Mouse (Mus musculus): ENCODE data around the gene Nhej1. TPM values are rescaled to one million over a fixed set of nuclear protein-coding genes. Genes with fewer than 3 reads are reported as not detected.

Nhej1 gene
- polyA plus RNA-seq, 1 experiment from 2014 or later: 8.2 TPM

DNA sequence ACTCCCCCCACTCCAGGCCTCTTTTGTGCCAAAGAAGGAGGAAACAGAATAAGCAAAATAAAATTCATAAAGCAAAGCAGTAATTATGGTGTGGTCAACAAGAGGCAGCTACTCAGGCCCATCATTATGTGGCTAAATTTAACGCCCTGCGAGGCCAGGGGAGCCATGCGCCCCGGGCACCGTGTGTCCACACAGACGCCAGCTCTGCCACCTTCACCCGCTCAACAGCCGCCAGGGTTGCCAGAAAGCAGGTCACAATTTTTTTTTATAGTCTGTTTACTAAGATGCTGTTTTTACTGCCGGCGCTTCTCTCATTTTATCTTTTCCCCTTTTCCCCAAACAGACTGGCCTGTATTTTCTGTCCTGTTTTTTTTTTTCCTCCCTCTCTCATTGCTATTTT lies 93.0 kb downstream of the Nhej1 start:
- H3K27me3 ChIP-seq (replicated peaks; ENCODE audit: control insufficient read depth, insufficient read depth, low read length): no peaks in the 10 kb centered on the region
- no peak overlapping the region for H3K9ac ChIP-seq (replicated peaks; ENCODE audit: low read depth, low read length)
- no peaks in the 10 kb centered on the region for H3K9me3 ChIP-seq (ENCODE audit: control insufficient read depth, low read length)
- no peaks in the 10 kb centered on the region for H3K4me1 ChIP-seq (replicated peaks; ENCODE audit: control insufficient read depth, insufficient read depth, low read length)
- no peaks in the 10 kb centered on the region for H3K36me3 ChIP-seq (ENCODE audit: control insufficient read depth, insufficient read depth)
- no peak overlapping the region for H3K4me2 ChIP-seq (ENCODE audit: low read length)
- H3K27ac ChIP-seq (ENCODE audit: low read length): no peak overlapping the region
- H3K4me3 ChIP-seq (replicated peaks; ENCODE audit: low read length): no peak overlapping the region
- no peak for ATAC-seq
- WGBS: 83% methylated on average over 10 of the region's 10 CpGs

DNA sequence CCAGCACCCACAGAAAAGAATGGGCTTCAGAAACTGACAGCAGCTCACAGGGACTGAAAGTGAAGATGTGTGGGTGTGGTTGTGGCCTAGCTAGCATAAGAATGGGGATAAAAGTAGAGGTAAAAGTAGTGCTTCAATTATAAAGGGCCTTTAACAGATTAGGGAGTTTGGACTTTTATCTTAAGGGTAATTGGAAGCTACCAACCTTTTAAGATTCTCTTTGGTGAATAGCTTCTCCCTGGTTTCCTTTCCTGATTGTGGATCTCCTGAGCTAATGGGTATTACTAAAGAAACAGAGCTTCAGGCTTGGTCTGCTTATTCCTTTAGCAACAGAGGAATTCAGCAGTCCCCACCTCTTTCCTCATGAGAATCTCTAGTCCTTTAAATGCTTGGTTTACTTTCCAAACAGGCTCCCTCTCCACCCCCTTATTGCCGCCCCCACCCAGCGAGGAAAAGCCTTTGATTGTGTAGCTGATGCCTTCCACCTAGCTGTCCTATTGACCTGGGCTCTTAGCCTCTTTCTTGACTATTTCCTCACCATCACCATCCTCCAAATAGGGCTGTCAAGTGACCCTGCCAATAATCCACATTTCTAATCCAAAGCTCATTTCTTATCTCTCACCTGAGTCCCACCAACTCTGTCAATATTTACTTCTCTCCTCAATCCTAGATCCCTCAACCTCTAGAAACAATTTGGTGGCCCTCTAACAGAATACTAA lies 97.8 kb downstream of the Nhej1 start:
- ATAC-seq: no peak
- 61% methylated on average over 2 of the region's 2 CpGs for WGBS
- no peaks in the 10 kb centered on the region for H3K36me3 ChIP-seq (ENCODE audit: control insufficient read depth, insufficient read depth)

DNA sequence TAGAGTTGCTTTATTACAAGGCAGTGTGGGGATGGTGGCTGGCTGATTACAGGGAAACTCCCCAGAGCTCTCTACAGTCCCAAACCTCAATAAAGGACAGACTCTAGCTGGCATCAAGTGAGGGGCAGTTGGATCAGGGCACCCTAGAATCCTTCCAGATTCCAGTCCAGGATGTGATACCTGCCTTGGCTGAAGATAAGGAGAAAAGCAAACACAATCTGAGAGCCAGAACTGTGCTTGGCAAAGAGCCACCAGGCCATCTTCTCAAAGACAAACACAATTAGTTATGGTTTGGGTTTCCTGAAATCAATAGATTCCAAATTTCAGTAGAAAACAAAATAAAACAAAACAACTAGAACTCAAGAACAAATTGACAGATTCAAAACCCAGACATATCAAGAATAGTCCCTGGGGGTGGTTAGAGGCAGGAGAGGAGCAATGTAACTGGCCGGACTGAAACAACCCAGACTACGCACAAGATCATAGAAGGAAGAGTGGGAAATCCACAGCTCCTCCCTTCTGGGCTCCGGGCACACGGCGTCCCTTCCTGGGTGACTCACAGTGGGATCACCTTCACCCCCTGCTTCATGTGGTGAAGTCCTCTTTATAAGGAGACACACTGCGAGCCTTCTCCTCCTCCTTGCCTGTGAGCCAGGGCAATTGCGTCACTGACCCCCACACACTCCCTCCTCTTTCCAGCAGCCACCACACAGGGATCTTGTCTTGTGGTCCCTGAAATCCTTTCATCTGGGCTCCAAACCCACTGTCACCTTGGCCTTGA lies 100.4 kb downstream of the Nhej1 start:
- Histone ChIP-seq H3K27me3 (replicated peaks; ENCODE audit: control insufficient read depth, insufficient read depth, low read length) (no peaks in the 10 kb centered on the region), H3K27ac (ENCODE audit: low read length) (no peak overlapping the region), H3K4me2 (ENCODE audit: low read length) (no peak overlapping the region), H3K36me3 (ENCODE audit: control insufficient read depth, insufficient read depth) (no peaks in the 10 kb centered on the region), H3K9me3 (ENCODE audit: control insufficient read depth, low read length) (no peaks in the 10 kb centered on the region), H3K4me1 (replicated peaks; ENCODE audit: control insufficient read depth, insufficient read depth, low read length) (no peaks in the 10 kb centered on the region), H3K4me3 (replicated peaks; ENCODE audit: low read length) (no peak overlapping the region), H3K9ac (replicated peaks; ENCODE audit: low read depth, low read length) (no peak overlapping the region)
- ATAC-seq: no peak
- 87% methylated on average over 7 of the region's 7 CpGs for WGBS

More for the DNA sequence above, 97.8 kb downstream of the Nhej1 start:
- Histone ChIP-seq H3K27ac (ENCODE audit: low read length) (no peak overlapping the region), H3K27me3 (replicated peaks; ENCODE audit: control insufficient read depth, insufficient read depth, low read length) (no peaks in the 10 kb centered on the region), H3K9ac (replicated peaks; ENCODE audit: low read depth, low read length) (no peak overlapping the region), H3K4me1 (replicated peaks; ENCODE audit: control insufficient read depth, insufficient read depth, low read length) (no peaks in the 10 kb centered on the region), H3K4me2 (ENCODE audit: low read length) (no peak overlapping the region), H3K9me3 (ENCODE audit: control insufficient read depth, low read length) (no peaks in the 10 kb centered on the region), H3K4me3 (replicated peaks; ENCODE audit: low read length) (no peak overlapping the region)

DNA sequence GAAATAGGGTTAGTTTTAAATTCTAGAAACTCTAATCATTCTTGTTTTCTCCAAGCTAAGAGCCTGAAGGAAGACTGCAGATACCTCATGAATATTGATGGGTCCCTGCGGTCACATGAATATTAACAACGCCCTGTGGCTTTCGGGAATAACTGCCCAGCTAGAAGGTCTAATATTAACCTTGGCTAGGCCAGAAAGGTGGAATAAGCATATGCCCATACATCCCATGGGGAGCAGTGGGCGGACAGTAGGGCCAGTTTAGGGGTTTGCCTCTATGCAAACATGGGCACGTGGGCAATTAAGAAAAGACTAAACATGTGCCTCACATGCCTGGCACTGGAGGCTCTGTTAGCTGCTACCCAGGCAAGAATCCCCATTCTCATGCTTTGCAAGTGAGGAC lies 102.8 kb downstream of the Nhej1 start:
- Histone ChIP-seq H3K27ac (ENCODE audit: low read length) (no peak overlapping the region), H3K36me3 (ENCODE audit: control insufficient read depth, insufficient read depth) (no peaks in the 10 kb centered on the region)

DNA sequence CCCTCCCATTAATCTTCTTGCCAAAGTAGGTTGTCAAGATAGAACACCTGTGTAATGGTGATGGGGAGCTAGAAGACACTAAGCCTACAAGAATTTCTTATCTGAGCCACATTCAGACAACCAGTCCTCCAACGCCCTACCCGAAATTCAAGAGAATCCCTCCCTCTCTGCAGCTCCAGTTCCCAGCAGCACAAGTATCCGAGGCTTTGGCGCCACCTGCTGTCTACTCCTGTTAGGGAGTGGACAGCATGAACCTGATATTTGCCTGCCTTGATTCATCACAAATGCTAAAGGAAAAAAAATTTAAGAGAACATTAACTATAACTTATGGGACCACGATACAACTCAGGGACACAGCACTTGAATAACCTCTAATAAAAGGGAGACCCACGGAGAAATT lies 108.2 kb downstream of the Nhej1 start:
- Histone ChIP-seq H3K9me3 (ENCODE audit: control insufficient read depth, low read length) (no peaks in the 10 kb centered on the region), H3K27ac (ENCODE audit: low read length) (no peak overlapping the region), H3K4me3 (replicated peaks; ENCODE audit: low read length) (no peak overlapping the region), H3K4me1 (replicated peaks; ENCODE audit: control insufficient read depth, insufficient read depth, low read length) (no peaks in the 10 kb centered on the region), H3K4me2 (ENCODE audit: low read length) (no peak overlapping the region), H3K9ac (replicated peaks; ENCODE audit: low read depth, low read length) (no peak overlapping the region), H3K27me3 (replicated peaks; ENCODE audit: control insufficient read depth, insufficient read depth, low read length) (no peaks in the 10 kb centered on the region), H3K36me3 (ENCODE audit: control insufficient read depth, insufficient read depth) (no peaks in the 10 kb centered on the region)
- WGBS: 4% methylated on average over 6 of the region's 6 CpGs
- ATAC-seq: peak; percentile 70; the same call in 1 of the 2 replicates

More for the DNA sequence above, 102.8 kb downstream of the Nhej1 start:
- H3K4me2 ChIP-seq (ENCODE audit: low read length): no peak overlapping the region
- H3K9me3 ChIP-seq (ENCODE audit: control insufficient read depth, low read length): no peaks in the 10 kb centered on the region
- H3K9ac ChIP-seq (replicated peaks; ENCODE audit: low read depth, low read length): no peak overlapping the region
- no peaks in the 10 kb centered on the region for H3K27me3 ChIP-seq (replicated peaks; ENCODE audit: control insufficient read depth, insufficient read depth, low read length)
- ATAC-seq: no peak
- no peak overlapping the region for H3K4me3 ChIP-seq (replicated peaks; ENCODE audit: low read length)
- H3K4me1 ChIP-seq (replicated peaks; ENCODE audit: control insufficient read depth, insufficient read depth, low read length): no peaks in the 10 kb centered on the region
- 37% methylated on average over 5 of the region's 5 CpGs for WGBS

DNA sequence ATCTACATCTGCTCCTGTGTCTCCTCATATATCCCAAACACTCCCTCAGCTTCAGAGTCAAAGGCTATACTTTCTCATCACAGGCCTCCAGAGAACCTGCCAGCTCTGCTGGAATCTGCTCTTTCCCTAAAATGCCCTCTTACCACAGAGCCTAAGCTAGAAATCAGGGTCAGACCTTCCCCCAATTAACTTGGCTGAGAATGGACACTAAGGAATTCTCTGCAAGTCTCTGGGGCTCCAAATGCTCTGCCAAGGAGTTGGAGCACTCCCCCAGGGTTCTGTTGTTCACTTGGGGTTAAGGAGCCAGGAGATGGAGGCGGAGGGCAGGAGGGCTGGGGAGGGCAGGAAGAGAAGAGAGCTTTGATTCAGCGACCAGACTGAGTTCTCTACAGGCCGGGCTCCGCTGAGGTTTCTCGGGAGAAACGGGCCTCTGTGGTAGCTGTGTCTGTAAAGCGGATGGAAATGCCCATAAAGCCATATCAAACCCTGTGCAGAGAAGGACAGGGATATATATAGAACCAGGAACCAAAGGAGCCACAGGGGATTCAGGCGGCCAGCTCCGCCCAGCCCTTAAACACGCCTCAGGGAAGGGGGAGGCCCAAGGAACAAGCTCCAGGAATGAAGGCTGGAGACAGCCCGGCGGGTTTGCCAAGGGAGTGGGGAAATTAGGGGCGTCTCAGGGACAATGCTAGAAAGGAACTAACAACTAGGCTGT lies 109.3 kb downstream of the Nhej1 start:
- Histone ChIP-seq H3K4me2 (ENCODE audit: low read length) (no peak overlapping the region), H3K9ac (replicated peaks; ENCODE audit: low read depth, low read length) (no peak overlapping the region), H3K27ac (ENCODE audit: low read length) (no peak overlapping the region), H3K9me3 (ENCODE audit: control insufficient read depth, low read length) (no peaks in the 10 kb centered on the region), H3K36me3 (ENCODE audit: control insufficient read depth, insufficient read depth) (no peaks in the 10 kb centered on the region), H3K4me1 (replicated peaks; ENCODE audit: control insufficient read depth, insufficient read depth, low read length) (no peaks in the 10 kb centered on the region), H3K4me3 (replicated peaks; ENCODE audit: low read length) (no peak overlapping the region), H3K27me3 (replicated peaks; ENCODE audit: control insufficient read depth, insufficient read depth, low read length) (no peaks in the 10 kb centered on the region)
- ATAC-seq: no peak
- 31% methylated on average over 13 of the region's 13 CpGs for WGBS

DNA sequence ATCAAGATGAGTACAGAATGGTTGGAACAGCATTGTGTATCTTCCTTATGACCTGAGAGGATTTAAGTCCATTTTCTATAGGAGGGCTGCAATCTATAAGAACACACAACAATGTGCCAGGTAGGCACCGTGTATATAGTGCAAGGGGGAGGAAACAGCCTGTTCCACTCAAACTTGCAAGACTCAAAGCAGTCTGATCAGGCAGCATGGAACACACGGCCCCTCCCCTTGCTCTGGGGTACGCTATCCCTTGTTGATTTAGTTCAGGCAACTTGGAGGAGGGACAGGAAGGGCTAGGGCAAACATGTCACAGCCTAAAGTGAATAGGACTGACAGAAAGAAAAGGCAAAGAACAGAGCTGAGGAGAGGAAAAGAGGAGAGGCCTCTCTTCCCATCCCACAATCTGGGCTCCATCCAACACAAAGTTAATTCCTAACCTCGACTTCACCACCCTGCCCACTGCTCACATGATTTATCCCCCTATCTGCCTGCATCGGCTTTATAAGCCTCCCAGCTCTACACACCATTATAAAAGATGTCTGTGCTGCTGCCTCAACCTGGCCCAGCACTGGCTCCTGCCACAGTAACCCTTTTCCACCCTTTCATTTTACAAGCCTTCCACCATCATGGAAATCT lies 110.7 kb downstream of the Nhej1 start:
- no peaks in the 10 kb centered on the region for H3K36me3 ChIP-seq (ENCODE audit: control insufficient read depth, insufficient read depth)
- no peak overlapping the region for H3K9ac ChIP-seq (replicated peaks; ENCODE audit: low read depth, low read length)
- no peaks in the 10 kb centered on the region for H3K27me3 ChIP-seq (replicated peaks; ENCODE audit: control insufficient read depth, insufficient read depth, low read length)
- H3K9me3 ChIP-seq (ENCODE audit: control insufficient read depth, low read length): no peaks in the 10 kb centered on the region
- 61% methylated on average over 5 of the region's 5 CpGs for WGBS
- no peak overlapping the region for H3K4me3 ChIP-seq (replicated peaks; ENCODE audit: low read length)
- H3K4me2 ChIP-seq (ENCODE audit: low read length): no peak overlapping the region
- no peak for ATAC-seq
- no peaks in the 10 kb centered on the region for H3K4me1 ChIP-seq (replicated peaks; ENCODE audit: control insufficient read depth, insufficient read depth, low read length)
- no peak overlapping the region for H3K27ac ChIP-seq (ENCODE audit: low read length)

DNA sequence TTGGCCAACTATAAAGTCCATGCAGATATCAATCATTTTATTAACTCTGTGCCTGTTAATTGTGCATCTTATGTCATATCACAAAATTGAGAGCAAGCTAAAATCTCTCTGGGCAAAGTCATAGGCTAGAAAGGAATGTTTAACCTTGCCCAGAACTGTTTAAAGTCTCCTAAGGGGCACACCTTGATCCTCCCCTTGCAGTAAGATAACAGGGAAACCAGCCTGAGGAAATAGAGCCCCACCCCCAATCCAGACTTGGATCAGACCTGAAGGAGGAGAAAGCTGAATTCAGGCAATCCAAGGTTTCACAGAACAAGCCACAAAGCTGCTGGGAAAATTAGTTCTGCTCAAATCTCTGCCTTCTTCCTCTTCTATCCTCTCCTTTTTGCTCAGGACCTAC lies 114.2 kb downstream of the Nhej1 start:
- no peak overlapping the region for H3K27ac ChIP-seq (ENCODE audit: low read length)
- ATAC-seq: no peak

DNA sequence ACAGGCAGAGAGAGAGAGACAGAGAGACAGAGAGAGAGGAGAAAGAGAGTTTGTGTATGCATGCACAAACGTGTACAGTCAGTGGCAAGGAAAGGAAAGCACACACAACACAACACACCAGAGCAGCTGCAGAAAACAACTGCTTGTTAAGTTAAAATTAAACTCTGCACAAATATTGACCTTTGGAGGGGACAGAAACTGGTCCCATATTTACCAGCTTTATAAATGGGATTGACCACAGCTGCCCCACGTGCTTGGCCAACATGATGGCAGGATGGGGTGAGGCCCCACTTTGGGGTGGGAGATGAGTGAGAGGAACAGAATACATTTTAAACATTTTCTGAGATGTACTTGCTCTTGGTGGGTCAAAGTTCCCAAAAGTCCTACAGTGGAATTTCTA lies 114.8 kb downstream of the Nhej1 start:
- 60% methylated on average over 2 of the region's 2 CpGs for WGBS

More for the DNA sequence above, 114.2 kb downstream of the Nhej1 start:
- no peaks in the 10 kb centered on the region for H3K9me3 ChIP-seq (ENCODE audit: control insufficient read depth, low read length)
- no peaks in the 10 kb centered on the region for H3K27me3 ChIP-seq (replicated peaks; ENCODE audit: control insufficient read depth, insufficient read depth, low read length)
- no peak overlapping the region for H3K4me2 ChIP-seq (ENCODE audit: low read length)
- H3K4me3 ChIP-seq (replicated peaks; ENCODE audit: low read length): no peak overlapping the region
- no peak overlapping the region for H3K9ac ChIP-seq (replicated peaks; ENCODE audit: low read depth, low read length)
- no peaks in the 10 kb centered on the region for H3K36me3 ChIP-seq (ENCODE audit: control insufficient read depth, insufficient read depth)
- no peaks in the 10 kb centered on the region for H3K4me1 ChIP-seq (replicated peaks; ENCODE audit: control insufficient read depth, insufficient read depth, low read length)

More for the DNA sequence above, 114.8 kb downstream of the Nhej1 start:
- Histone ChIP-seq H3K9me3 (ENCODE audit: control insufficient read depth, low read length) (no peaks in the 10 kb centered on the region), H3K4me1 (replicated peaks; ENCODE audit: control insufficient read depth, insufficient read depth, low read length) (no peaks in the 10 kb centered on the region), H3K4me2 (ENCODE audit: low read length) (no peak overlapping the region), H3K9ac (replicated peaks; ENCODE audit: low read depth, low read length) (no peak overlapping the region), H3K27me3 (replicated peaks; ENCODE audit: control insufficient read depth, insufficient read depth, low read length) (no peaks in the 10 kb centered on the region), H3K27ac (ENCODE audit: low read length) (no peak overlapping the region), H3K36me3 (ENCODE audit: control insufficient read depth, insufficient read depth) (no peaks in the 10 kb centered on the region), H3K4me3 (replicated peaks; ENCODE audit: low read length) (no peak overlapping the region)
- ATAC-seq: no peak
